Mouse (Mus musculus) G1E (cell line): ENCODE measurements around the gene Pom121l2.

Experiments
- CTCF ChIP-seq: IDR thresholded peaks from 2 replicates; pipeline ENCODE4 v1.5.1; 2012; ENCODE audit warnings: low read depth, low read length, inconsistent platforms, mixed read lengths
- GATA1 ChIP-seq: IDR thresholded peaks from 2 replicates; pipeline ENCODE4 v1.6.1; 2012; ENCODE audit warnings: borderline replicate concordance, low read length, inconsistent platforms, mixed read lengths
- GATA2 ChIP-seq: IDR thresholded peaks from 2 replicates; pipeline ENCODE4 v1.6.1; 2012; ENCODE audit warnings: low read depth, low read length, inconsistent platforms, borderline replicate concordance
- POLR2AphosphoS5 ChIP-seq: IDR thresholded peaks from 2 replicates; pipeline ENCODE4 v1.6.1; 2012; ENCODE audit warnings: low read depth, low read length, inconsistent platforms; ENCODE audit not compliant: insufficient replicate concordance
- TAL1 ChIP-seq: conservative IDR thresholded peaks from 2 replicates; pipeline ENCODE4 v1.6.1; 2012; ENCODE audit warnings: low read depth, low read length, inconsistent platforms, mixed read lengths

- TF ChIP-seq CTCF (no peak), GATA1 (no peak), GATA2 (no peak), TAL1 (no peak), POLR2AphosphoS5 (no peak)
These were observed 41.2 kb downstream of the Pom121l2 start for GRCm38 (mm10) chr13:22022241-22022640.
